ENCODE assay signal across 26 mouse cellular contexts in the genomic region with DNA sequence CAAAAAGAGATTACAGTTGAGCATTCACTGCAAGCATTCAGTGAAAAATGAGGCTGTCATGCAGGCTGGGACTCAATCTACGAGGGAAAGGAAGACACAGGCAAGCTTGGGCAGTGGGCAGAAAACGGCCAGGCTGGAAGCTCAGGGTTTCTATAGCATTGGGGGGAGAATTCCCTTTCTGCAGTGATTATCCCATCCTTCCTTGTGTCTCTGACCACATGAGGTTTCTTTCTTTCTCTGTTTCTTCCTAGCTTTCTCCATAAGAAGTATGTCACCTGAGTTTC. TPM values are rescaled to one million over a fixed set of nuclear protein-coding genes. Genes with fewer than 3 reads are reported as not detected.
DNase-seq lines count a peak whose midpoint lies in the region; ATAC-seq and TF ChIP-seq lines count a peak whose summit lies in the region.
"Had no signal": no experiment of that assay in that cellular context is flagged by ENCODE, and none has a peak within 500 bp of the region (broad histone marks: within the 10 kb centered on the region; RNA-seq: fewer than 3 reads in every experiment).

No protein-coding gene starts in this region.

- peaks cover 15% of the 10 kb centered on the region for H3K4me1 ChIP-seq in midbrain, embryonic 11.5 days (ENCODE audit: control insufficient read depth, insufficient read depth, low read length)
- peaks cover 10% of the 10 kb centered on the region for H3K4me1 ChIP-seq in midbrain, embryonic 13.5 days (replicated peaks)
- H3K4me1 ChIP-seq in midbrain, embryonic 16.5 days (ENCODE audit: control insufficient read depth, insufficient read depth, low read length): no peaks in the 10 kb centered on the region
- H3K4me1 ChIP-seq: embryonic facial prominence, embryonic 10.5 days; embryonic facial prominence, embryonic 12.5 days; forebrain, embryonic 15.5 days had no signal

- no peaks in the 10 kb centered on the region for H3K27me3 ChIP-seq in midbrain, embryonic 11.5 days (ENCODE audit: control insufficient read depth, insufficient read depth, low read length)
- H3K27me3 ChIP-seq in midbrain, embryonic 13.5 days: no peaks in the 10 kb centered on the region
- H3K27me3 ChIP-seq in midbrain, embryonic 16.5 days (ENCODE audit: control insufficient read depth, insufficient read depth, low read depth, low read length): no peaks in the 10 kb centered on the region
- H3K27me3 ChIP-seq: CH12.LX; embryonic facial prominence, embryonic 12.5 days; forebrain, embryonic 13.5 days; forebrain, embryonic 15.5 days had no signal

- intact Hi-C loops in heart, postnatal 14 days (cut with DNase I): no loop called here

- peak; percentile 48 for DNase-seq in heart, adult 11 months
- no peak for DNase-seq in heart, postnatal 14 days
- no peak for DNase-seq in midbrain, embryonic 11.5 days (ENCODE audit: low spot score, missing footprints)
- no peak for DNase-seq in lung, postnatal 25 days (ENCODE audit: low spot score)
- DNase-seq in layer of hippocampus, adult 2 months (ENCODE audit: low spot score in 2 of 2): no peak
- no peak for DNase-seq in embryo, embryonic 10.5 days (ENCODE audit: low spot score)
- DNase-seq: adrenal gland, adult 8-10 months; adrenal gland, postnatal 14 days; adrenal gland, postnatal 36 days; B cell, adult 2 months; cerebellum, adult 11-12 months; cerebellum, adult 2 months; cerebellum, adult 9-10 months; cerebellum, postnatal 10 days; cerebellum, postnatal 25 days had no signal

- H3K36me3 ChIP-seq in midbrain, embryonic 11.5 days (ENCODE audit: control insufficient read depth, insufficient read depth, low read length): no peaks in the 10 kb centered on the region
- no peaks in the 10 kb centered on the region for H3K36me3 ChIP-seq in midbrain, embryonic 13.5 days
- no peaks in the 10 kb centered on the region for H3K36me3 ChIP-seq in midbrain, embryonic 16.5 days (ENCODE audit: control insufficient read depth, insufficient read depth, low read length)
- H3K36me3 ChIP-seq: embryonic facial prominence, embryonic 10.5 days; embryonic facial prominence, embryonic 12.5 days; forebrain, embryonic 15.5 days; G1E had no signal

- no peak for ATAC-seq in midbrain, embryonic 11.5 days (ENCODE audit: low FRiP score)
- peak; percentile 87; the same call in 1 of the 2 replicates for ATAC-seq in midbrain, embryonic 13.5 days
- peak; percentile 76 for ATAC-seq in midbrain, embryonic 16.5 days
- ATAC-seq: activated CD4-positive, CD25-positive, alpha-beta regulatory T cell, adult 4 months; CD4-positive, CD25-positive, alpha-beta regulatory T cell, adult 4 months; forebrain, embryonic 13.5 days; forebrain, embryonic 15.5 days; Patski had no signal

- H3K9ac ChIP-seq in midbrain, embryonic 11.5 days (ENCODE audit: low read length): no peak overlapping the region
- H3K9ac ChIP-seq in midbrain, embryonic 13.5 days (replicated peaks): no peak overlapping the region
- no peak overlapping the region for H3K9ac ChIP-seq in midbrain, embryonic 16.5 days (ENCODE audit: low read depth, low read length)
- H3K9ac ChIP-seq: embryonic facial prominence, embryonic 12.5 days; forebrain, embryonic 13.5 days; forebrain, embryonic 15.5 days had no signal

- 50% methylated on average over 2 of the region's 2 CpGs for WGBS in midbrain, embryonic 11.5 days
- WGBS in midbrain, embryonic 13.5 days: 33% methylated on average over 2 of the region's 2 CpGs
- WGBS in midbrain, embryonic 16.5 days: 45% methylated on average over 2 of the region's 2 CpGs

- H3K4me2 ChIP-seq in midbrain, embryonic 11.5 days: no peak overlapping the region
- no peak overlapping the region for H3K4me2 ChIP-seq in midbrain, embryonic 13.5 days (replicated peaks)
- H3K4me2 ChIP-seq in midbrain, embryonic 16.5 days (ENCODE audit: low read length): no peak overlapping the region
- H3K4me2 ChIP-seq: embryonic facial prominence, embryonic 12.5 days; forebrain, embryonic 13.5 days; forebrain, embryonic 15.5 days had no signal

- no peaks in the 10 kb centered on the region for H3K9me3 ChIP-seq in midbrain, embryonic 11.5 days (ENCODE audit: control insufficient read depth, low read length)
- H3K9me3 ChIP-seq in midbrain, embryonic 13.5 days: no peaks in the 10 kb centered on the region
- H3K9me3 ChIP-seq in midbrain, embryonic 16.5 days (replicated peaks; ENCODE audit: control insufficient read depth, low read length, poor library complexity, severe bottlenecking): no peaks in the 10 kb centered on the region
- H3K9me3 ChIP-seq: embryonic facial prominence, embryonic 10.5 days; embryonic facial prominence, embryonic 12.5 days; forebrain, embryonic 13.5 days; forebrain, embryonic 15.5 days; G1E had no signal

- no peak for TF ChIP-seq CTCF in layer of hippocampus, adult 2 months (conservative IDR thresholded peaks at IDR 0.05)

- no peak overlapping the region for H3K4me3 ChIP-seq in midbrain, embryonic 11.5 days (ENCODE audit: low read depth, low read length)
- H3K4me3 ChIP-seq in midbrain, embryonic 13.5 days (replicated peaks): no peak overlapping the region
- H3K4me3 ChIP-seq in midbrain, embryonic 16.5 days (ENCODE audit: low read depth, low read length): no peak overlapping the region
- H3K4me3 ChIP-seq in layer of hippocampus, adult 2 months: no peak overlapping the region
- H3K4me3 ChIP-seq: embryonic facial prominence, embryonic 10.5 days; embryonic facial prominence, embryonic 12.5 days; forebrain, embryonic 13.5 days; forebrain, embryonic 15.5 days had no signal

- peak overlapping the region; percentile 64 for H3K27ac ChIP-seq in midbrain, embryonic 11.5 days (ENCODE audit: low read depth, low read length)
- H3K27ac ChIP-seq in midbrain, embryonic 13.5 days: peak overlapping the region; percentile 77
- H3K27ac ChIP-seq in midbrain, embryonic 16.5 days (ENCODE audit: low read length): no peak overlapping the region
- H3K27ac ChIP-seq in layer of hippocampus, adult 2 months: no peak overlapping the region
- H3K27ac ChIP-seq: embryonic facial prominence, embryonic 10.5 days; embryonic facial prominence, embryonic 12.5 days; forebrain, embryonic 13.5 days; forebrain, embryonic 15.5 days had no signal

RNA-seq across cellular contexts. Expression of a gene that starts 56.0 kb away (rescaled TPM):
- 10 to 100 TPM; 65.3 to 67.3 TPM for total RNA-seq in heart, postnatal 14 days (2021)
- 28.0 and 29.8 TPM in 2 replicates for polyA plus RNA-seq in midbrain, embryonic 11.5 days (2014; fragmentation: Nextera tagmentation; extraction: Ambion mirVana)
- 22.3 and 25.5 TPM in 2 replicates for polyA plus RNA-seq in midbrain, embryonic 13.5 days (2015; fragmentation: Nextera tagmentation; extraction: Ambion mirVana)
- polyA plus RNA-seq in midbrain, embryonic 16.5 days (2015; fragmentation: Nextera tagmentation; extraction: Ambion mirVana): 25.3 and 26.1 TPM in 2 replicates
- total RNA-seq in layer of hippocampus, adult 2 months (2021): 10 to 100 TPM; 23.3 to 24.5 TPM

Comparison
In these comparisons a context has a peak if more than half of its experiments do, and no peak if none do; other contexts are left out.
1. H3K27ac ChIP-seq: peak in midbrain, embryonic 11.5 days (single experiment) and midbrain, embryonic 13.5 days (single experiment); none in midbrain, embryonic 16.5 days (single experiment) and layer of hippocampus, adult 2 months (single experiment).